Mouse (Mus musculus) skeletal muscle tissue, adult 2 months (tissue): ENCODE results near the gene Pon2.
A peak's percentile ranks its signal among the peaks of the same experiment; 100 is the strongest.
"Not testable (repeated sequence)": the region's sequence is repeated elsewhere in the genome, so short reads cannot be mapped to it uniquely, and the experiment has no call there.

Source experiments
- DNase-seq: peaks from one replicate; pipeline ENCODE4 v3.0.0-alpha.2; 2012; ENCODE audit warnings: low read depth, low spot score

Gene Pon2

DNA sequence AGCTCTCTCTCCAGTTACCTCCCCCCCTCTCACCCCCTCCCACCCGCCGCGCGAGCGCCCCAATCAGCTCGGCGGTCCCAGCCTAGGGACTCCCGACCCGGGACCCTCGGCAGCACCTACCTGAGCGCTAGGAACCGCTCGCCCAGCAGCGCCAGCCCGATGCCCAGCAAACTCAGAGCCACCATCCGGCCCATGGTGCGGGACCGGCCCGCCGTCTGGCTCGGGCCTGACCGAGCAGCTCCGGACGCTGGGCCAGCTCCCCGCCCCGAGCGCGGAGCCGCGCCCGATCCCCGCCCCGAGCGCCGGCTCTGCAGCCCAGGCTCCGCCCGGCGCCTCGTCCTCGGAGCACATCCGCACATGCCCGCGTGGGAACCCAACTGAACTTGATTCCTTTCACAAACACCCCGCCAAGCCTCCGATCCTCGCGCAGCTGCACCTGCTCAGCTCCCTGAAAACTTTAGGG lies at the start of gene Pon2:
TSS of gene Pon2 (minus strand) at position 364 of the 463 bp plus-strand sequence.
- DNase-seq, result peak; percentile 68

DNA sequence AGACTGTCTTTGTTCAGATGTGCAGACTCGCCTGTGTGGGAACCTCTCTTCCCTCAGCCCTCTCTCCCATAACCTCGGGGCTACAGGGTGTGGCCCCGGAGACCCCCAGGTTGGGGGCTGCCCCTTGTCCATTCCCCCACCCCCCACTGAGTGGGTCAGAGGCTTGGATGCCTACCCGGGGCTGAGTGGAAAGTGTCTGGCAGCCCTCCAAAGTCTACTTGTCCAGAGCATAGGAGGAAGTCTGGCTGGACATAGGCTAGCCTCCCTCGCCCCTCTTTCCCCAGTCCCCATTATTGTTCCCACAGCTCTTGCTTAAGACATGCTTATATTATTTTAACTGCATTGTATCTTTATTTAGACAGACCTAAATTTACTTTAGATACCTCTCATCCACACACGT lies 46.0 kb upstream of the Pon2 start:
- no peak for DNase-seq

DNA sequence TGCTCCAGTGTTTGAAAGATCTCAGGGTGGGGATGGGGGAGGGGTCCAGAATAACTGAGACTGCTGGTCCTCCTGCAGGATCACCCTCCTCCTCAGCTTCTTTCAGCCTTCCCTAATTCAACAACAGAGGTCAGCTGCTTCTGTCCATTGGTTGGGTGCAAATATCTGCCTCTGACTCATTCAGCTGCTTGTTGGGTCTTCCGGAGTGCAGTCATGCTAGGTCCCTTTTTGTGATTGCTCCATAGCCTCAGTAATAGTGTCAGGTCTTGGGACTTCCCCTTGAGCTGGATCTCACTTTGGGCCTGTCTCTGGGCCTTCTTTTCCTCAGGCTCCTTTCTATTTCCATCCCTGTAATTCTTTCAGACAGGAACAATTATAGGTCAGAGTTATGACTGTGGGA lies 41.0 kb upstream of the Pon2 start:
- DNase-seq, result not testable (repeated sequence)

DNA sequence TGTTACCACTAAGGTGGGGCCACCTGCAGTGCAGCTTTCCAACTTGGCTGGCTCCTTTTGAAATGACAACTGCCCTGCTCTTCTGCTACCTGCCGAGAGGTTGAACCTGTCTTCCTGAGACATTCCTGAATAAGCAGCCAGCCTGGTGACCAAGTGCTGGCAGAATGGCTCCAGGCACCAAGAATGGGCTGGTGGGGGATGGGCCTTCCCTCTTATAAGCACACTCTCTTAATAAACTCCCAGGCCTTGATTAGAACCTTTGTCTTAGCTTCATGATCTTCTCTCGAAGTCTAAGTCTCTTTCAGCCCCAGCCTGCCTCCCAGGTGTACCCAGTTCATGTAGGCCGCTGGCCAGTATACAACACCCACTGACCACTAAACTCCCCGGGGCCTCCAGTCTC lies 40.5 kb upstream of the Pon2 start:
- not testable (repeated sequence) for DNase-seq

DNA sequence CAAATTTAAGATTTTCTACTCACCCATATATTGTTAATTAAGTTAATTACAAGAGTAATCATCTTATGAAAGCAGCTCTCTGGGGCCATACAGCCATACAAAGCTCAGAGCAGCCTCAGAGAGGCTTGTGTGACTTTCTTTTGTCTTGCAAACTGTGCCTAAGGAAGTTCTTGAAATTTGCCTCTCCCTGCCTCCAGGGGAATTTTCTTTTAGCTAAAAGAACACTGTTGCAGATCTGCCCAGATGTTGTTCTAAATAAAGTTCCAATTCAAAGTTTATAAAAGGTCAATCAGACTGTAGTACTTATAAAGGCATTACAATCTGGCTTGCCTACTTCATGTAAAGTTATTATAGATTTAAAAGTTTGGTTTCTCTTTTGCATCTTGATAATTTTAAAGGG lies 37.8 kb upstream of the Pon2 start:
- DNase-seq, result not testable (repeated sequence)

DNA sequence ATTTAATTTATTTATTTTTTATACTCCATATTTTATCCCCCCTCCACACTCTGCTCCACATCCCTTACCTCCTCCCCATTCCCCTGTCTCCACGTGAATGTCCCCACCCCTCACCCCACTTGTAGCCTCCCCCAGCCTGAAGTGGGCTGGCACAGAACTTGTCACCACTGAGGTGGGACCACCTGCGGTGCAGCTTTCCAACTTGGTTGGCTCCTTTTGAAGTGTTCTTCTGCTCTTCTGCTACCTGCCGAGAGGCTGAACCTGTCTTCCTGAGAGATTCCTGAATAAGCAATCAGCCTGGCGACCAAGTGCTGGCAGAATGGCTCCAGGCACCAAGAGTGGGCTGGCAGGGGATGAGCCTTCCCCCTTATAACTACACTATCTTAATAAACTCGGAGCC lies 35.8 kb upstream of the Pon2 start:
- no peak for DNase-seq

DNA sequence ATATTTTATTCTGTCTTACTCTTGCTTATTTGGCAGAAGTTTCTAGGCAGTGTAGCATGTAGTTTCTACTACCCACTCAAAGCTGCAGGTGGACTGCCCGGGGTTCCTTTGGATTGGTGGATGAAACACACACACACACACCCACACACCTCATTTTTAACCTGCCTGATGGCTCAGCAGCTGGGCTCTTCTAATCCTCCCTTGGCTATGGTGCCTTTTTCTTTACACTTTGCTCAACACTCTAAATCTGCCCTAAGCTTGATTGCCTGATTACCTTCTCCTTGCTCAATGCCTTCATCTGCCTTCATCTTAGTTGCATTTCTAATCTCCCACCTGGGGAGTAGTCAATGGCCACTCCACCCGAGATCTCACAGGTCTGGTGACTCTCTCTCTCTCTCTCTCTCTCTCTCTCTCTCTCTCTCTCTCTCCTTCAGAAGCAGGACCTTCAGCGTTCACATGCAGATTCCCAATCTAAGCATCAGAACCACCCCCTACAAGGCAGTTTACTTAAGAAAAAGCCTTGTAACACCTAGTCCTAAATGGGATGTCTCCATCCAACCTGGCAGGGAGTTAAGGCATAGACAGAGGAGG lies 34.4 kb upstream of the Pon2 start:
- no peak for DNase-seq

DNA sequence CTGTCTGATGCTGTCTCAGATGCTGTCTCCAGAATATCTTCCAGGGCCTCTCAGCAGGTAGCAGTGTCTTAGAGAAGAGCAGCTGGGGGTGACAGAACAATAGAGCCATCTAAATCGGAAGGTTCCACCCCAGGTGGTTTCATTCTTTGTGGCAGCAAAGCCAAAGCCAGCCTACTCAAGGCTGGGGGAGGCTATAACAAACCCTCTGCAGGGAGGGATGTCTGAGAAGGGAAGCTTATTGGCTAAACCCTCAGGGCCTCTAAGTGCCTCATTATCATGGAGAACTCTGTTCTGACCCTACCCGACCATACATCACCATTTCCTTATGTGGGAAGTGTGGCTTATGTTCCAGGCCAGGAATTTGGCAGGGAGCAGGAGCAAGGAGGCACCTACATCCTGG lies 26.9 kb upstream of the Pon2 start:
- no peak for DNase-seq

DNA sequence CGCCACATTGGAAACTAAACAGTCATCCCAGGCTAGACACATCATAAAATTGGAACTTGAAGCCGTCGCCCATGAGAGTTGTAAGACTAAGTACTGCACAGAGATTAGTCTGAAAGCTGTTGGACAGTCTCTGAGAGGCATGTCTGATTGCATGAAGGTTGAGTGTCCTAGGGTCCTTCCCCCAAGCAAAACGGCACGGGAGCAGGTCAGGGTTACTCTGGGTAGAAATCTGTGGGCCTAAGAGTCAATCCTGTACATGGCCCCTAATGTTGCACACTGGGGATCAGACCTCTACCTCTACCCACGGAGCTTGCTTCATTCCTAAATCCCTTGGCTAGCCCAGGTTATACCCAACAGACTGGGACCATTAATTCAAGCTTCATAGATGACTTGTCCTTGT lies 25.8 kb upstream of the Pon2 start:
- not testable (repeated sequence) for DNase-seq

DNA sequence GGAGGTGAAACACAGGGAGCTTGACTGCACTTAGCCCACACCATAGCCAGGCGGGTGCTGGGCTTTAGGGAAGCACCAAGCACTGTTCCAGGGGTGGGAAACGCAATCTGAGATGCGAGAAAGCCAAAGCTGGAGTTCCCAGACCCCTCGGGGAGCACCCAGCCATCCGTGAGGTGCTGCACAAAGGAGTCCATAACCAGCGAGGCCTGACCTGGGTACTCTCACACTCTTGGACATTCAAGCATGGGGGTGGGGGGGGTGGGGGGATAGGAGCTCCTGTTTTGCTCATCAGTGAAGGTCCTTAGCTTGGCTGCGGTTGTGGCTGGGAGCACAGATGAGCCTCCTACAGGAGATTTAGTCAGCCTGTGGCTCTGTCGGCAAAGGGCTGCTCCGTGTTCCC lies 18.4 kb upstream of the Pon2 start:
- no peak for DNase-seq

DNA sequence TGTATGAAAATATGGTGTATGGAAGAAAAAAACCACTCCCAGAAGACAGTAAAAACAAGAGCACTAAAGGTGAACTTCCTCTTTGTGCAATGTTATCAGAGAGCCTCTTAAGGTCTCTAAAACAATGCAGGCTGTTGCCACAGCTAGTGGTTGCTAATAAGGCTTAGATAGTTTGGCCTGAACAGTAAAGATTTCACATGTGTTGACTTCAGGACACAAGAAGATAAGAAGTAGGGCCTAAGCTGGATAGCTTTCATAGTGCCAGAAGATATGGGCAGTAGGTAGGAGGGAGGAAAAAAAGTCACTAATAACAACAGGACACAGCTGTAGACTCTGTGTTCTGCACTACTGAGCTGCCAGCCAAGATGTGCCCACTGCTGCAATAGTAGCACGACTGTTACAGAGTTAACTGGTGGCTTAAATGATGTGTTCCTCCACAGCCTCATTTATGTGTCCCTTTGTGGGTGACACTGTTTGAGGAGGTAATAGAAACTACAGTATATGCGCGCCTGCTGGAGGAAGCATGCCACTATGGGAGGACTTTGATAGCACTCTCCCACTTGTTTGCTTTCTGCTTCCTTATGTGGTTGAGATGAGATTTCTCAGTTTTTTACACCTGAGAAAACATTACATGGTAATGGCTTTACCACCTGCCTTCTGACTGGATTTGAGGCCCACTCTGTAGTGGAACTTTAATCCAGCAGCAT lies 17.0 kb upstream of the Pon2 start:
- DNase-seq, result no peak

DNA sequence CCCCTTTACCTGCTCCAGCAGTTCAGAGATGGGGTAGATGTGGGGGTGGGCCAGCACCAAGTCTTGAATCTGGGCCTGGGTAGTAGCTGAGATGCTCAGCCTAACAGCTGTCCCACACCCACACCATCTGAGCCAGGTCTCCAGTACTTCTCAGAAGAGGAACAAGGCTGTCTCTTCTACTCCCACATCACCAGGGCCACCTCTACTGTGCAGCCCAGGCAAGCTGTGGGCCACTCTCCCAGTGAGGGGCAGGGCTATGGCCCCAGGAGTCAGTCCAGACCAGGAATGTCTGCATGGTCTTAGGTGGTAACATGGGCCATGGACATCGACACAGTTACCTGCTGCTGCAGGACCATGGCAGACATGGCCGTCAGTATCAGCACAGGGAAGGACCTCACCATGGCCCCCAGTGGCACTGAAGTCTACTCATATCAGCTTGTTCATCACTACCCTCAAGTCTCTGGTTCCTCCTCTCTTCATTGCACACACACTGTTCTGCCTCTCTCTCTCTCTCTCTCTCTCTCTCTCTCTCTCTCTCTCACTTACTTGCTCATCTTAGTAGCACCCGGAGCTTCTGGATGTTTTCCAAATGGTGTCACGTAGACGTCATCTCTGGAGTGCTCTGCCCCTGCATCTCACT lies 15.8 kb upstream of the Pon2 start:
- no peak for DNase-seq

DNA sequence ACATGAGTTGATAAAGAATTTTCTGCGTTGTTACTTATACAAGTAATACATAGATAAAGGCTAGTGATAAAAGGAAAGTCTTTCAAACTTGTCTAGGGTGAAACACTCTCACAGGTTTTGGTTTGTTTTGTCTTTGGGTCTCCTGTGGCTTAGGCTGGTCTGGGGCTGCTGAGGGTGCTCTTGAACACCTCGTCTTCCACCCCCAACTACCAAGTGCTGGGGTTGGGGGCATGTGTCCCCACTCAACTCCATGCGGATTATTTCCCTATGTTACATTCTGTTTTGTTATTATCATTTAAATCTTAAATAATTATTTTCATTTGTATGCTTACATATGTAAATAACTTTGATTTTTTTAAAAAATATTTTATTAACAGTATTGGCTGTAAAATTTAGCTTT lies 12.2 kb upstream of the Pon2 start:
- no peak for DNase-seq

DNA sequence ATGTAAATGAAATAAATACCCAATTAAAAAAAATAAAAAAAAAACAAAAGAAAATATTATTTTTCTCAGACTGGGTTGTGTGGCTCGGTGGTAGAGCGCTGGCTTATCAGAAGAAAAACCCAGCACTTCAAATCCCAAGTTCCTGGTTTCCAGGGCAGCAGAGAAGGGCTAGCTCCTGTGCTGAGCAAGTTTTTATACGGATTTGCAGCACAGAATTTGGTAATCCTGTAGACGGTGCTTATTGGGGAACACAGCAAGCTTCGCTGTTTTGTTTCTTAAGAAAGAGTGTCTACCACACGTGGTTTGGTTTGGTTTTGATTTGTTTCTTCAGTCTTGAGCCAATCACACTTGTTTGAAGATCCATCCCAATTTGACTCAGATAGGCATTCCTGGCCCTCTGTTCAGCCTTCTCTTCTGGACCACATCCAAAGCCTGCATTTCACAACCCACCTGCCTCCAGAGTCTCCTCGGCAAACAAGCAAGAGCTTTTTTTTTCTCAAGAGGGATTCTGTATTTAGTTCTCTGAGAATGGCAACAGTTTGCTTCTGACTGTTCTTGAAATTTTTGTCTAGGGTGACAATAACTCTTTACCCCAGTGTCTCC lies 11.4 kb upstream of the Pon2 start:
- no peak for DNase-seq

DNA sequence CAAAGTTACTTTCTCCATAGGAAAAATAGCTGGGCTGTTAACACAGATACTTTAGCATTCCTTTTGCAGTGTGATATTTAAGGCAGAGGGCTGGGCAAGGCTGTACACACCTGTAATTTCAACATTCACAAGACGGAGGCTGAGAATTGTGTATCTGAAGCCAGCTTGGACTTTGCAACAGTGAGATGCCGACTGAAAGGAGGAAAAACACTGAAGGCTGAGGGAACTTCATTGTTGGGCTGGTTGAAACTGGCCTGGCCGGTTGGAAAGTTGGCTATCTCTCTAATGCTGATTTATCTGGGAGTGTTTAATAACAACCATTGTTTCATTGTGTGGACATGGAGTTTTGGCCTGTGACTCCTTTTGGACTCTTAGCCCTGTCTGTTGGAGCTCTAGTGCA lies 7.7 kb upstream of the Pon2 start:
- DNase-seq, result no peak

DNA sequence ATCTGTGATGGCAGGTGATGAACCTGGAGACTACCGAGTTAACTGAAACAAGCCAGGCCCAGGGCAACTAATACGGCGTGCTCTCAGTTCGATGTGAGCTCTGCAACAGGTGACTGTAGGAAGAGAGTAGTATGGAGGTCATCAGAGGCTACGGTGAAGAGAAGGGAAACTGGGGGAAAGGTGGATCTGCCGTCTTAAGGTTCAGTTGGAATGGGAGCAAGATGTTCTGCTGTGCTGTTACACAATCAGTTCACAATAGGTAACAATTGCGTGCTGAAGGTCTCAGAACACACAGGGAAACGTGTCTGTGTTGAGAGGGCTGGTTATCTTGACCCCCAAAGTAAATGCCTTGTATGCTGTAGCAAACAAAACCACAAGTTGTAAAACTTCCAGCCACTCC lies 6.7 kb upstream of the Pon2 start:
- no peak for DNase-seq

DNA sequence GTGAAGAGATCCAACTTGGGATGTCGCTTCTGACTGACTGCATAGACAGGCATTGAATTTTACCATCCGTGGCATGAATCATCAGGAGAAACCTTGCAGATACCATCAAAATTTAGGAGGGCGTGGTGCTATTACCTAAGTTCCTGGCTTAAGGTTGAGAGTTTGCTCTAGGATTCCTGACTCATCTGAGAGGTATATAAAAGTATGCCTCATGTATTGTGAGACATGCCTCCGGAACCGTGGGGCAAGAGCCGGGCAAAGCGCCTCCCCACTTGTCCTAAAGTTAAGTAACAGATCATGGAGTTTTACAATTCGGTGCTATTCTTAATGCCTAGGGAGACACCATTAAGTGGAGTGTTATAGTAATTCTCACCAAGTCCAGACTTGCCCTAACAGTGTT lies 2.4 kb upstream of the Pon2 start:
- no peak for DNase-seq

DNA sequence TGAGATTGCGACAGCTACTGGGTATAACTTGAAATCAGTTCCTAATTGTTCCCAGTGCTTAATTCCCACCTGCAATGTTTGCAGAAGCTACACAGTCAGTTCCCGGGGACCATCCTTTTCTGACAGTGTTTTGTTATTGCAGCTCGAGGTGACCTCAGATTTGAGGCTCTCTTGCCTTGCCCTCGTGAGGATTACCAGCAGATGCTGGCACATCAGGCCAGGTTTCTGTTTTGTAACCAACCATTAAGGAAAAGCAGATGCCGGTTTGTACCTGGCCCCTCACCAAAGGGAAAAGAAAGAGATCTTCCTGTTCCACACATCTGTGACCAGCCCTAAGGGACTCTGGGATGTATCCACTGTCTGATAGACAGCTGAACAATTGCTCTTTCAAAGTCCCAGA lies 1.3 kb upstream of the Pon2 start:
- no peak for DNase-seq

DNA sequence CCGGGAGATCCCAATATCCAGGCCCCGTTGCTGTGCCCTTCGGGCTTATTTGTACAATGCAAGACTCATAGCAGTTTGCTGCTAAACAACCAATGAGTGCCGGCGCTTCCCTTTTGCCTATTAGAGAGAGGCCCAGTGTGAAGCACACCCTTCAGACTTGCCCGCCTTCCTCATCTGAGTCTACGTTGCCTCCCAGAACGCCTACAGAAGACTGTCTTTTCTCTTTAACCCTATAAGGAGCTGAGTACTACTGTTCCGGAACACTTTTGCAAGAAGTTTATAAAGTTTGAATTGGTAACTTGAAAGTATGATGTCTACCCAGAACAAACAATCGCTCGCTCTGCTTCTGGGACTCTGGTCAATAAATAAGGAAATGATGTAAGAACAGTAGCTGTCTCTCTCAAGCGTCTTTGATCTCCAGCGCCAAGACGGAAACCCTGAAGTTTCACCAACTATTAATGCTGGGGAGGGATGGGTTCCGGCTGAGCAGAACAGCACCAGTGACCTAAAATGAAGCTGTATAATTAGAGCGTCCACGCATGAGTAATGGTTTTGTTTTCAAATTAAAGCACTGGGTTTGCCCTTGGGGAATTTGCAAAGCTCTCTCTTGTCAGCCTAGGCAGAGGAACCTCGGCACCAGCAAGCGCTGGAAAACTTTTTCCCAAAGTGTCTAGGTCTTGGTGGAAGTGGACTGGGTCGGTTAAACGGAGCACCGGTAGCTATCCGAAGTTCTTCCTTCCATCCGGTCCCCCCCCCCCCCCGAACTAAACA lies 749 bp downstream of the Pon2 start:
- DNase-seq, result peak; percentile 50

DNA sequence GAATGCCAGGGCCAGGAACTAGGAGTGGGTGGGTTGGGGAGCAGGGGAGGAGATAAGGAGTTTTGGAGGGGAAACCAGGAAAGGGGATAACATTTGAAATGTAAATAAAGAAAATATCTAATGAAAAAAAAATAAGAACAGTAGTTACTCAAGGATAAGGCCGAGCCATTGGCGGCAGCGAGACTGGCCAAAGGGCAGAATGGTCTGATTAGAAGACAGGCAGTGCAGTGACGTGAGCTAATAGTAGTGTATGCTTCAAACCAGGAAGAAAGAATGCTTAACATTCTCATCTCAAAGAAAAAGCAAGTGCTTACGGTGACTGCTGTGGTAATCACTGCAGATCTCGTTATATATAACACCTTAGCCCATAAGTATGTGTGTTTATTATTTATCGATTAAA lies 2.2 kb downstream of the Pon2 start:
- DNase-seq, result no peak

DNA sequence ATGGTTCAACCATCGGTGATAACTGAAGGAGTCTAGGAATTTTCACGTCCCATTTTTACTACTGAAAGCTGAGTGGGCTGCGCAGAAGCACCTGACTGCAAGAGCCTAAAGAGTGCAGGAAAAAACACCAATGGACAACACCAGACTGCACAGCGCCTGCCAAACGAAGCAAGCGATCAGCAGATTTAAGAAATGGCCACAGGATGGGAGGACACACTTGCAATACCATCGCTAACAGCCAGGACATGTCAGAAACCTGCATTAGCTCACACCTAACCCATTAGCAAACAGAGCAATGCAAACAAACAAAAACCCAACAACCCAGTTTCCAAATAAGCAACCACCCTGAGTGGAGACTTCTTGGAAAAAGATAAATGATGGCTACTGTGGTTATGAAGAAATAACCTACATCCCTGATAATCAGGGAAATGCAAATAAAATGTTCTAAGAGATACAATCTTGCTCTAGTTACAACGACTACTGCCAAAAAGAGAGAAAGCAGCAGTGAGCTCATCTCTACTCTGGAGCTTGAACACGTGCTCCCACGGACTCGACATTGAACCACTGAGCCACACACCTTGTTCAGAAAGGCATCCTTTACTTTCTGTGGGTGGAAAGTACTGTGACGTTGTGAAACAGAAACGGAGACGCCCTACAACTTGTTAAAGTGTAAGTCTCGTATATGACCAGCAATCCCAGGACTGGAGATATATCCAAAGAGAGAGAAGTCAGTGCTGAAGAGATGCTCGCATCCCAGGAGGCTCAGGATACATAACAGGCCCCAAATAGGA lies 3.4 kb downstream of the Pon2 start:
- no peak for DNase-seq
